Mouse (Mus musculus) E14TG2a.4 (cell line): Measurements from ENCODE around the gene Mtg2.

Experiments used
- CTCF ChIP-seq: conservative IDR thresholded peaks from 2 replicates; pipeline ENCODE4 v1.5.1; 2014; ENCODE audit warnings: low read length
- NANOG ChIP-seq: IDR thresholded peaks from 2 replicates; pipeline ENCODE4 v1.6.1; 2014; ENCODE audit warnings: borderline replicate concordance, low read length, mixed read lengths
- POU5F1 ChIP-seq: IDR thresholded peaks from 2 replicates; pipeline ENCODE4 v1.6.1; 2014; ENCODE audit warnings: low read length, borderline replicate concordance

DNA sequence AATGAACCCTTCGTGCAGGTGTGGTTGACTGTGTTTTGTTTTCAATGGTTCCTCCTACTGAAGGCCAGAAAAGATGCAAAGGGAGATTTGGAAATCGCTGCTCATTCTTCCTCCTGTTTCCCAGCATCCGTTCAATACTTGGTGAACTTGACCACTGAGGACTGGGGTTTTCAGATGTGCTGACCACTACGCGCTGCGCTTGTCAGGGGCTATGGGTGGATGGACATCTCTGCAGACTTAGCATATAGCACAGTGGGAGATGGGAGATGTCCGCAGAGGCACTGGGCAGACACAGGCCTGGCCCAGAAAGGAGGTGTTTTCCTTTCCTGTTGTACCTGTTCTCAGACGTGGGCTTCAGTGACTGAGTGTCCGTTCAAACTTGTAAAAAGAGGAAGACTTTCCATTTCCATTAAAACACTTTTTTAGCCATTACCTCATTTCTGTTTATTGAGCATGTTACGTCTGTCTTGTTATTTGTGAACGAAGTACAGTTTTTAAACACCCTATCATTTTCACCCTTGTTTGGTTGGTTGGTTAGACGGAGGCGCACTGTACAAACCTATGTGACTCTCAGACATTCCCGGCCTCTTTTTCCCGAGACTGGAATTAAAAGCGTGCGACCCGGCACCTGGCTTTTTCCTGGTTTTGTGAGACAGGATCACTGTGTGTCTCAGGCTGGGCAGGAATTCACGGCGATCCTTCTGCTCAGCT lies 463 bp upstream of the Mtg2 start:
- TF ChIP-seq CTCF, result no peak
- no peak for TF ChIP-seq NANOG
- no peak for TF ChIP-seq POU5F1
